Mouse (Mus musculus) lung, adult 2 months (tissue): ENCODE data around the gene Spata31d1d.

Source experiments
- CTCF ChIP-seq: fragments of 200-500 bp; IDR thresholded peaks from 2 replicates; pipeline ENCODE4 v1.5.1; 2011; ENCODE audit warnings: mild to moderate bottlenecking, low read length, control low read depth; ENCODE audit not compliant: insufficient read depth
- POLR2A ChIP-seq: fragments of 200-500 bp; IDR thresholded peaks from 2 replicates; pipeline ENCODE4 v1.6.1; 2011; ENCODE audit warnings: low read depth, mild to moderate bottlenecking, control low read depth, low read length, borderline replicate concordance; ENCODE audit errors: extremely low read depth

GRCm38 (mm10) chr13:59726139-59726867, 5.2 kb downstream of the Spata31d1d start:
- TF ChIP-seq CTCF (no peak), POLR2A (no peak)
